Mouse (Mus musculus) pancreas, adult 10 weeks (tissue): ENCODE results near the gene Lpin2. TPM values are rescaled to one million over a fixed set of nuclear protein-coding genes. Genes with fewer than 3 reads are reported as not detected.

Source experiments
- polyA plus RNA-seq: library from polyadenylated mRNA; stranded (reverse); fragments of 350-450 nt; fragmentation: Illumina TruSeq; extraction: RNeasy Lipid Tissue Mini Kit (QIAGEN cat#74804); gene quantifications from one replicate; pipeline ENCODE4 v1.2.3, GENCODE M21; 2015; ENCODE audit warnings: low read depth, low replicate concordance; ENCODE audit not compliant: insufficient read depth

The Lpin2 gene
- polyA plus RNA-seq, result 4.0 TPM

GRCm38 (mm10) chr17:71182211-71182721, at the start of gene Lpin2:
Gene Lpin2 (plus strand): TSS chr17:71182560.

Other genes starting within 250 kb of the Lpin2 start
- gene Myom1, start 179.9 kb upstream of the Lpin2 start, polyA plus RNA-seq, result 11.9 TPM
- gene Myl12a, start 179.7 kb upstream of the Lpin2 start, polyA plus RNA-seq, result 76.3 TPM
- 7.6 TPM for gene Emilin2, start 129.4 kb downstream of the Lpin2 start, polyA plus RNA-seq